9 mouse cellular contexts compared by ENCODE assay signal in genomic region chr3:51708746-51709411, GRCm38 (mm10). TPM values are rescaled to one million over a fixed set of nuclear protein-coding genes. Genes with fewer than 3 reads are reported as not detected.
DNase-seq lines count a peak whose midpoint lies in the region; ATAC-seq and TF ChIP-seq lines count a peak whose summit lies in the region.
"Had no signal": no experiment of that assay in that cellular context is flagged by ENCODE, and none has a peak within 500 bp of the region (broad histone marks: within the 10 kb centered on the region; RNA-seq: fewer than 3 reads in every experiment).

No protein-coding gene starts in this region.

- no peak for TF ChIP-seq POLR2A in embryonic fibroblast, embryonic 13.5 days (IDR thresholded peaks at IDR 0.05; ENCODE audit: low read depth, low read length)

- WGBS in midbrain, embryonic 11.5 days = 85% methylated on average over 21 of the region's 21 CpGs
- WGBS in midbrain, embryonic 10.5 days = 79% methylated on average over 21 of the region's 21 CpGs
- 51% methylated on average over 21 of the region's 21 CpGs for WGBS in kidney, embryonic 15.5 days
- WGBS in stomach, postnatal 0 days = 35% methylated on average over 21 of the region's 21 CpGs

- peak; percentile 50 for ATAC-seq in midbrain, embryonic 11.5 days (ENCODE audit: low FRiP score)
- peak; percentile 82 for ATAC-seq in kidney, embryonic 15.5 days (replicated peaks; ENCODE audit: low FRiP score)
- ATAC-seq in monocyte, adult 5-6 weeks (replicated peaks; ENCODE audit: insufficient number of reproducible peaks, low FRiP score, low TSS enrichment, poor library complexity, severe bottlenecking) = peak; percentile 37; the same call in 1 of the 2 replicates
- ATAC-seq in stomach, postnatal 0 days (ENCODE audit: low FRiP score, low TSS enrichment) = peak; percentile 88

- no peak overlapping the region for H3K27ac ChIP-seq in midbrain, embryonic 11.5 days (ENCODE audit: low read depth, low read length)
- H3K27ac ChIP-seq in midbrain, embryonic 10.5 days (replicated peaks) = no peak overlapping the region; the same call in 1 of the 2 replicates
- peak overlapping the region; percentile 32 for H3K27ac ChIP-seq in embryonic fibroblast, embryonic 13.5 days (ENCODE audit: insufficient read depth, low read length)
- peak overlapping the region; percentile 94 for H3K27ac ChIP-seq in kidney, embryonic 15.5 days
- H3K27ac ChIP-seq in stomach, postnatal 0 days (replicated peaks) = peak overlapping the region; percentile 76

- H3K4me1 ChIP-seq in midbrain, embryonic 11.5 days (ENCODE audit: control insufficient read depth, insufficient read depth, low read length) = peaks cover 11% of the 10 kb centered on the region
- peaks cover 32% of the 10 kb centered on the region for H3K4me1 ChIP-seq in midbrain, embryonic 10.5 days
- H3K4me1 ChIP-seq in embryonic fibroblast, embryonic 13.5 days (ENCODE audit: control insufficient read depth, insufficient read depth, low read length) = peaks cover 6% of the 10 kb centered on the region
- H3K4me1 ChIP-seq in kidney, embryonic 15.5 days = peaks cover 54% of the 10 kb centered on the region
- no peaks in the 10 kb centered on the region; the same call in 1 of the 2 replicates for H3K4me1 ChIP-seq in stomach, postnatal 0 days (replicated peaks; ENCODE audit: control insufficient read depth, insufficient read depth)

- no peak overlapping the region for H3K9ac ChIP-seq in midbrain, embryonic 11.5 days (ENCODE audit: low read length)
- no peak overlapping the region for H3K9ac ChIP-seq in kidney, embryonic 15.5 days
- H3K9ac ChIP-seq in stomach, postnatal 0 days (ENCODE audit: low read length) = no peak overlapping the region

- no peak for DNase-seq in midbrain, embryonic 11.5 days (ENCODE audit: low spot score, missing footprints)
- DNase-seq in midbrain, embryonic 10.5 days (ENCODE audit: low spot score) = no peak
- peak; percentile 96 for DNase-seq in heart, adult 9 months (ENCODE audit: low spot score in 2 of 2)
- peak; percentile 74 for DNase-seq in liver
- peak; percentile 56 for DNase-seq in stomach, postnatal 0 days (ENCODE audit: low spot score)

- no peaks in the 10 kb centered on the region for H3K36me3 ChIP-seq in midbrain, embryonic 11.5 days (ENCODE audit: control insufficient read depth, insufficient read depth, low read length)
- H3K36me3 ChIP-seq in midbrain, embryonic 10.5 days = no peaks in the 10 kb centered on the region
- H3K36me3 ChIP-seq in kidney, embryonic 15.5 days = no peaks in the 10 kb centered on the region
- H3K36me3 ChIP-seq in stomach, postnatal 0 days (ENCODE audit: control insufficient read depth, insufficient read depth, low read length) = no peaks in the 10 kb centered on the region

- TF ChIP-seq CTCF in embryonic fibroblast, embryonic 13.5 days (IDR thresholded peaks at IDR 0.05; ENCODE audit: borderline replicate concordance, insufficient read depth, low read length) = no peak
- no peak for TF ChIP-seq CTCF in stomach, postnatal 0 days (IDR thresholded peaks at IDR 0.05; ENCODE audit: low read depth)

- no peaks in the 10 kb centered on the region for H3K9me3 ChIP-seq in midbrain, embryonic 11.5 days (ENCODE audit: control insufficient read depth, low read length)
- H3K9me3 ChIP-seq in midbrain, embryonic 10.5 days (replicated peaks) = no peaks in the 10 kb centered on the region
- H3K9me3 ChIP-seq in kidney, embryonic 15.5 days (replicated peaks) = no peaks in the 10 kb centered on the region
- H3K9me3 ChIP-seq in stomach, postnatal 0 days (ENCODE audit: control insufficient read depth, low read length) = no peaks in the 10 kb centered on the region

- H3K4me3 ChIP-seq in midbrain, embryonic 11.5 days (ENCODE audit: low read depth, low read length) = no peak overlapping the region
- H3K4me3 ChIP-seq in midbrain, embryonic 10.5 days = no peak overlapping the region
- no peak overlapping the region for H3K4me3 ChIP-seq in embryonic fibroblast, embryonic 13.5 days (ENCODE audit: insufficient read depth, low read length)
- H3K4me3 ChIP-seq in kidney, embryonic 15.5 days (replicated peaks) = no peak overlapping the region
- H3K4me3 ChIP-seq in stomach, postnatal 0 days (ENCODE audit: low read depth, low read length) = peak overlapping the region; percentile 18

- no peaks in the 10 kb centered on the region for H3K27me3 ChIP-seq in midbrain, embryonic 11.5 days (ENCODE audit: control insufficient read depth, insufficient read depth, low read length)
- H3K27me3 ChIP-seq in midbrain, embryonic 10.5 days (ENCODE audit: low read depth, poor library complexity, severe bottlenecking) = no peaks in the 10 kb centered on the region
- H3K27me3 ChIP-seq in kidney, embryonic 15.5 days = no peaks in the 10 kb centered on the region
- no peaks in the 10 kb centered on the region for H3K27me3 ChIP-seq in stomach, postnatal 0 days (ENCODE audit: control insufficient read depth, insufficient read depth, low read length)
- H3K27me3 ChIP-seq: CH12.LX had no signal

- TF ChIP-seq EP300 in stomach, postnatal 0 days (optimal IDR thresholded peaks at IDR 0.05) = no peak

- H3K4me2 ChIP-seq in midbrain, embryonic 11.5 days = no peak overlapping the region
- peak overlapping the region; percentile 42 for H3K4me2 ChIP-seq in kidney, embryonic 15.5 days
- H3K4me2 ChIP-seq in stomach, postnatal 0 days (replicated peaks; ENCODE audit: low read depth) = peak overlapping the region; percentile 40

RNA-seq across cellular contexts. Expression of gene Mgst2, which starts 48.7 kb away (rescaled TPM):
- polyA plus RNA-seq in midbrain, embryonic 11.5 days (2014; fragmentation: Nextera tagmentation; extraction: Ambion mirVana) = 0.22 TPM in 1 of 2 replicates, not detected in the other
- 0.31 and 0.34 TPM in 2 replicates for polyA plus RNA-seq in midbrain, embryonic 10.5 days (2016; fragmentation: Nextera tagmentation; extraction: Ambion mirVana)
- 1.8 and 4.1 TPM in 2 replicates for polyA plus RNA-seq in embryonic fibroblast, embryonic 13.5 days (2011; ENCODE audit: insufficient read length, low read depth, missing spikeins)
- polyA plus RNA-seq in kidney, embryonic 15.5 days (2015; fragmentation: Nextera tagmentation; extraction: Ambion mirVana) = 1.6 and 3.5 TPM in 2 replicates
- 6.7 to 12.9 TPM (median 12.1 TPM) in 3 replicates for total RNA-seq in monocyte, adult 5-6 weeks (2017)
- 264 and 268 TPM in 2 replicates for polyA plus RNA-seq in stomach, postnatal 0 days (2015; fragmentation: Nextera tagmentation; extraction: Ambion mirVana)

Comparison
In these comparisons a context has a peak if more than half of its experiments do, and no peak if none do; other contexts are left out.
1. ATAC-seq: peak in every context shown above with its lines; median percentile 88 in stomach, postnatal 0 days; 82 in kidney, embryonic 15.5 days; 50 in midbrain, embryonic 11.5 days; 37 in monocyte, adult 5-6 weeks.
2. DNase-seq: peak in heart, adult 9 months (2 of 2), liver (single experiment) and stomach, postnatal 0 days (single experiment); none in midbrain, embryonic 11.5 days (single experiment) and midbrain, embryonic 10.5 days (single experiment).
3. H3K27ac ChIP-seq: peak in embryonic fibroblast, embryonic 13.5 days (single experiment), kidney, embryonic 15.5 days (single experiment) and stomach, postnatal 0 days (single experiment); none in midbrain, embryonic 11.5 days (single experiment) and midbrain, embryonic 10.5 days (single experiment).
4. RNA of gene Mgst2, which starts 48.7 kb away (polyA plus RNA-seq): 264 to 268 TPM in stomach, postnatal 0 days; 1.8 to 4.1 TPM in embryonic fibroblast, embryonic 13.5 days, 1.6 to 3.5 TPM in kidney, embryonic 15.5 days, 0.31 to 0.34 TPM in midbrain, embryonic 10.5 days and 0.22 TPM in midbrain, embryonic 11.5 days; every median in the first group is over 10 times any median in the second.